Mouse (Mus musculus) liver, adult 2 months (tissue): ENCODE results near the gene Lag3. TPM values are rescaled to one million over a fixed set of nuclear protein-coding genes. Genes with fewer than 3 reads are reported as not detected.

Source experiments
- DNase-seq: peaks from one replicate; pipeline ENCODE4 v3.0.0-alpha.2; 2011; ENCODE audit warnings: low read depth, low spot score; ENCODE audit errors: extremely low read depth
- H3K27ac ChIP-seq: fragments of 200-500 bp; replicated peaks from 2 replicates; pipeline ENCODE4 v1.5.1; 2012; ENCODE audit warnings: low read depth, mild to moderate bottlenecking, control low read depth, inconsistent platforms, low read length; ENCODE audit not compliant: insufficient read depth
- H3K27me3 ChIP-seq: fragments of 200-500 bp; 2 replicates; pipeline ENCODE4 v1.6.1; 2012; ENCODE audit warnings: mild to moderate bottlenecking, moderate library complexity, low read length, inconsistent platforms; ENCODE audit not compliant: control insufficient read depth, insufficient read depth
- H3K36me3 ChIP-seq: fragments of 200-500 bp; 2 replicates; pipeline ENCODE4 v1.6.1; 2012; ENCODE audit warnings: low read length, inconsistent platforms; ENCODE audit not compliant: control insufficient read depth, insufficient read depth
- H3K4me1 ChIP-seq: fragments of 200-500 bp; 2 replicates; pipeline ENCODE4 v1.6.1; 2011; ENCODE audit warnings: low read length; ENCODE audit not compliant: control insufficient read depth, insufficient read depth
- H3K4me3 ChIP-seq: fragments of 200-500 bp; 2 replicates; pipeline ENCODE4 v1.5.1; 2011; ENCODE audit warnings: low read depth, mild to moderate bottlenecking, control low read depth, low read length, moderate library complexity; ENCODE audit not compliant: insufficient read depth
- H3K79me2 ChIP-seq: fragments of 200-500 bp; 2 replicates; pipeline ENCODE4 v1.6.1; 2012; ENCODE audit warnings: inconsistent platforms, mild to moderate bottlenecking, low read length, moderate library complexity; ENCODE audit not compliant: control insufficient read depth, insufficient read depth
- H3K9ac ChIP-seq: fragments of 200-500 bp; 2 replicates; pipeline ENCODE4 v1.6.1; 2012; ENCODE audit warnings: low read depth, mild to moderate bottlenecking, control low read depth, inconsistent platforms, low read length
- CTCF ChIP-seq: fragments of 200-500 bp; IDR thresholded peaks from 2 replicates; pipeline ENCODE4 v1.5.1; 2011; ENCODE audit warnings: low read depth, low read length, control low read depth
- POLR2A ChIP-seq: fragments of 200-500 bp; IDR thresholded peaks from 2 replicates; pipeline ENCODE4 v1.6.1; 2011; ENCODE audit warnings: low read length, control low read depth; ENCODE audit not compliant: insufficient read depth; ENCODE audit errors: extremely low read depth
- WGBS: fragments of 180-500 bp; shearing (Covaris S2); methylation state at CpG from one replicate; pipeline ENCODE4 v1.1.7; 2018; 5-methylcytosine and 5-hydroxymethylcytosine counted together
- polyA plus RNA-seq: library from polyadenylated mRNA; depleted of rRNA; stranded (reverse); fragments of >200 nt; gene quantifications from 2 replicates; pipeline ENCODE4 v1.2.3, GENCODE M21; 2012
- total RNA-seq: library from RNA; depleted of rRNA; stranded (reverse); fragments of >200 nt; gene quantifications from 2 replicates; pipeline ENCODE4 v1.2.3, GENCODE M21; 2014

Lag3 gene
- total and polyA plus RNA-seq, 2 experiments: 0.09 to 0.67 TPM

- 23% methylated on average over 8 of the region's 8 CpGs for WGBS
- no peak overlapping the region for H3K9ac ChIP-seq
- H3K79me2 ChIP-seq: no peaks in the 10 kb centered on the region
Measured at GRCm38 (mm10) chr6:124862406-124863124, 48.9 kb downstream of the Lag3 start.

GRCm38 (mm10) chr6:124861802-124862201, 49.7 kb downstream of the Lag3 start:
- TF ChIP-seq POLR2A: no peak
- no peak for TF ChIP-seq CTCF
- H3K36me3 ChIP-seq: no peaks in the 10 kb centered on the region
- no peak overlapping the region for H3K4me3 ChIP-seq
- 42% methylated on average over 3 of the region's 3 CpGs for WGBS
- peaks cover 1% of the 10 kb centered on the region; the same call in 1 of the 2 replicates for H3K4me1 ChIP-seq
- H3K27ac ChIP-seq: no peak overlapping the region
- no peaks in the 10 kb centered on the region for H3K79me2 ChIP-seq
- peaks cover 7% of the 10 kb centered on the region; the same call in 1 of the 2 replicates for H3K27me3 ChIP-seq
- no peak for DNase-seq
- H3K9ac ChIP-seq: no peak overlapping the region

More at GRCm38 (mm10) chr6:124862406-124863124, 48.9 kb downstream of the Lag3 start:
- H3K36me3 ChIP-seq: no peaks in the 10 kb centered on the region
- H3K27ac ChIP-seq: no peak overlapping the region
- no peak for DNase-seq
- H3K4me3 ChIP-seq: no peak overlapping the region
- TF ChIP-seq POLR2A (no peak), CTCF (no peak)
- peaks cover 1% of the 10 kb centered on the region; the same call in 1 of the 2 replicates for H3K4me1 ChIP-seq
- peaks cover 3% of the 10 kb centered on the region; the same call in 1 of the 2 replicates for H3K27me3 ChIP-seq

- TF ChIP-seq CTCF (no peak), POLR2A (no peak)
- H3K79me2 ChIP-seq: no peaks in the 10 kb centered on the region
- no peak overlapping the region for H3K4me3 ChIP-seq
- H3K27me3 ChIP-seq: peaks cover 7% of the 10 kb centered on the region; the same call in 1 of the 2 replicates
- no peak overlapping the region for H3K27ac ChIP-seq
- no peaks in the 10 kb centered on the region for H3K36me3 ChIP-seq
- H3K4me1 ChIP-seq: peaks cover 1% of the 10 kb centered on the region; the same call in 1 of the 2 replicates
- WGBS: 81% methylated on average over 19 of the region's 19 CpGs
- no peak overlapping the region for H3K9ac ChIP-seq
- DNase-seq: no peak
Measured at GRCm38 (mm10) chr6:124861266-124861665, 50.2 kb downstream of the Lag3 start.

GRCm38 (mm10) chr6:124860511-124860910, 51.0 kb downstream of the Lag3 start:
- Histone ChIP-seq H3K9ac (no peak overlapping the region), H3K27me3 (peaks cover 7% of the 10 kb centered on the region; the same call in 1 of the 2 replicates), H3K79me2 (no peaks in the 10 kb centered on the region), H3K27ac (no peak overlapping the region), H3K4me3 (no peak overlapping the region), H3K36me3 (no peaks in the 10 kb centered on the region), H3K4me1 (peaks cover 1% of the 10 kb centered on the region; the same call in 1 of the 2 replicates)
- DNase-seq: no peak
- 92% methylated on average over 9 of the region's 9 CpGs for WGBS
- TF ChIP-seq POLR2A (no peak), CTCF (no peak)

GRCm38 (mm10) chr6:124859725-124860124, 51.8 kb downstream of the Lag3 start:
- Histone ChIP-seq H3K27me3 (peaks cover 7% of the 10 kb centered on the region; the same call in 1 of the 2 replicates), H3K27ac (no peak overlapping the region), H3K9ac (no peak overlapping the region), H3K4me1 (peaks cover 1% of the 10 kb centered on the region; the same call in 1 of the 2 replicates), H3K79me2 (no peaks in the 10 kb centered on the region), H3K36me3 (no peaks in the 10 kb centered on the region), H3K4me3 (no peak overlapping the region)
- DNase-seq: peak; percentile 52
- WGBS: 5% methylated on average over 12 of the region's 12 CpGs
- TF ChIP-seq POLR2A: no peak
- peak; percentile 96 for TF ChIP-seq CTCF
